Mouse (Mus musculus) liver, embryonic 14.5 days (tissue): ENCODE measurements around the gene Slc25a40. TPM values are rescaled to one million over a fixed set of nuclear protein-coding genes. Genes with fewer than 3 reads are reported as not detected.

Experiments used
- ATAC-seq: fragments of 200-750 bp; cut with Nextera tagmentation; 2 replicates; pipeline ENCODE4 v1.8.0; 2017; ENCODE audit warnings: moderate number of reproducible peaks, mild to moderate bottlenecking, moderate library complexity; ENCODE audit not compliant: insufficient read depth
- DNase-seq, 3 experiments: peaks; one replicate each; pipeline ENCODE4 v3.0.0-alpha.2; 2012 to 2013; ENCODE audit warnings: low read depth in 3 of 3, low spot score in 3 of 3
- H3K27ac ChIP-seq: fragments of 300-500 bp; sonication (generic); 2 replicates; pipeline ENCODE4 v1.5.1; 2014; ENCODE audit warnings: moderate library complexity, mild to moderate bottlenecking, control low read depth, inconsistent platforms
- H3K27me3 ChIP-seq: fragments of 300-500 bp; sonication (generic); 2 replicates; pipeline ENCODE4 v1.6.1; 2014; ENCODE audit warnings: mild to moderate bottlenecking, low read length, moderate library complexity; ENCODE audit not compliant: control insufficient read depth, insufficient read depth
- H3K36me3 ChIP-seq: fragments of 300-500 bp; sonication (generic); replicated peaks from 2 replicates; pipeline ENCODE4 v1.6.1; 2014; ENCODE audit warnings: low read depth; ENCODE audit not compliant: control insufficient read depth, insufficient read depth
- H3K4me1 ChIP-seq, 2 experiments: fragments of 200-500 bp in 1 of 2; fragments of 300-500 bp in 1 of 2; sonication (generic) in 1 of 2; replicated peaks; 2 replicates each; pipeline ENCODE4 v1.6.1; 2012 to 2014; ENCODE audit warnings: antibody characterized with exemption in 1 of 2, inconsistent platforms in 1 of 2, low read length in 1 of 2; ENCODE audit not compliant: control insufficient read depth in 2 of 2, insufficient read depth in 2 of 2
- H3K4me2 ChIP-seq: fragments of 300-500 bp; sonication (generic); 2 replicates; pipeline ENCODE4 v1.6.1; 2014; ENCODE audit warnings: low read depth, mild to moderate bottlenecking, control low read depth, moderate library complexity
- H3K4me3 ChIP-seq, 2 experiments: fragments of 200-500 bp in 1 of 2; fragments of 300-500 bp in 1 of 2; sonication (generic) in 1 of 2; 2 replicates each; pipeline ENCODE4 v1.5.1; 2012 to 2014; ENCODE audit warnings: low read depth in 2 of 2, low read length in 2 of 2, mild to moderate bottlenecking in 2 of 2, control low read depth in 1 of 2, inconsistent platforms in 1 of 2, moderate library complexity in 1 of 2; ENCODE audit not compliant: insufficient read depth in 1 of 2
- H3K9ac ChIP-seq: fragments of 300-500 bp; sonication (generic); replicated peaks from 2 replicates; pipeline ENCODE4 v1.6.1; 2014; ENCODE audit warnings: mild to moderate bottlenecking, control low read depth, moderate library complexity
- H3K9me3 ChIP-seq: fragments of 300-500 bp; sonication (generic); 2 replicates; pipeline ENCODE4 v1.6.1; 2016; ENCODE audit warnings: low read length, mixed read lengths; ENCODE audit not compliant: control insufficient read depth
- CTCF ChIP-seq: IDR thresholded peaks from 2 replicates; pipeline ENCODE4 v1.5.1; 2016; ENCODE audit warnings: antibody characterized with exemption, low read depth, control low read depth
- EP300 ChIP-seq: IDR thresholded peaks from 2 replicates; pipeline ENCODE4 v1.6.1; 2016; ENCODE audit warnings: antibody characterized with exemption, low read depth
- WGBS: fragments of 180-500 bp; shearing (Covaris S2); extraction: QIAGEN DNeasy Blood & Tissue Kit; methylation state at CpG from one replicate; pipeline ENCODE4 v1.1.7; 2014; ENCODE audit not compliant: insufficient replicate concordance; 5-methylcytosine and 5-hydroxymethylcytosine counted together
- polyA plus RNA-seq, 2 experiments: library from polyadenylated mRNA; depleted of rRNA in 1 of 2; stranded (reverse) in 1 of 2; unstranded in 1 of 2; fragments of >200 nt; fragmentation: Nextera tagmentation in 1 of 2; extraction: Ambion mirVana in 1 of 2; gene quantifications; 2 replicates each; pipeline versions ENCODE4 v1.2.1 to v1.2.3; 2012 to 2014

Slc25a40 gene
- polyA plus RNA-seq, 2 experiments: 3.4 to 3.7 TPM

DNA sequence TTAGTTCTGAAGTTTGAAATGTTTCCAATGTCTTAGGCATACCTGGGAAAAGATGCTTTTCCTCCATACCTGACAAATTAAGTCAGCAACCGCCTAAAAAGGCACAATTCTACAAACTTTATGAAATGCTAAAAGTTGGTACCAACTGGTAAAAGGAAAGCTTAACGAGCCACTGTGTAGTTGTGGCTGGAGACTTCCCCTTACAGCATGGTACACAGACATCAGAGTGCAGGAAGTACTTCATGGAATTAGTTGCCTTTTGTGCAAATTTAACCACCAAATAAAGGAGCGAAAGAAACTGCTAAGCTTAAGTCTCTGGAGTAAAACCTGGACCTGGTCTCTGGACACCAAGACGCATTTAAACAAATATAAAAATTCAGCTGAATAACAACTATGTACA, 69.1 kb downstream of the Slc25a40 start:
- no peaks in the 10 kb centered on the region for H3K4me1 ChIP-seq
- no peaks in the 10 kb centered on the region for H3K9me3 ChIP-seq
- H3K27me3 ChIP-seq: no peaks in the 10 kb centered on the region
- H3K4me2 ChIP-seq: no peak overlapping the region
- H3K36me3 ChIP-seq: no peaks in the 10 kb centered on the region
- no peak overlapping the region for H3K4me3 ChIP-seq
- DNase-seq (no peak), ATAC-seq (no peak)
- no peak for TF ChIP-seq CTCF
- no peak for TF ChIP-seq EP300
- no peak overlapping the region for H3K9ac ChIP-seq
- 53% methylated on average over 4 of the region's 4 CpGs for WGBS
- no peak overlapping the region for H3K27ac ChIP-seq

Other genes with a start within 250 kb of the Slc25a40 start
- 0.06 and 0.13 TPM in 2 replicates for gene Adam22, start 54.7 kb upstream of the Slc25a40 start, polyA plus RNA-seq (2012; rRNA removed)
- gene Adam22, start 54.7 kb upstream of the Slc25a40 start, polyA plus RNA-seq (2014; fragmentation: Nextera tagmentation; extraction: Ambion mirVana): 0.25 and 0.29 TPM in 2 replicates
- gene Dbf4, start 134 bp upstream of the Slc25a40 start, polyA plus RNA-seq (2012; rRNA removed): 13.6 and 24.8 TPM in 2 replicates
- 32.9 and 34.4 TPM in 2 replicates for gene Dbf4, start 134 bp upstream of the Slc25a40 start, polyA plus RNA-seq (2014; fragmentation: Nextera tagmentation; extraction: Ambion mirVana)
- gene Rundc3b, start 200.1 kb downstream of the Slc25a40 start, polyA plus RNA-seq (2012; rRNA removed): 0.06 and 0.10 TPM in 2 replicates
- gene Rundc3b, start 200.1 kb downstream of the Slc25a40 start, polyA plus RNA-seq (2014; fragmentation: Nextera tagmentation; extraction: Ambion mirVana): 0.06 and 0.13 TPM in 2 replicates
- gene Abcb1a, start 237.2 kb downstream of the Slc25a40 start, polyA plus RNA-seq (2012; rRNA removed): 0.60 and 0.74 TPM in 2 replicates
- 0.50 and 0.53 TPM in 2 replicates for gene Abcb1a, start 237.2 kb downstream of the Slc25a40 start, polyA plus RNA-seq (2014; fragmentation: Nextera tagmentation; extraction: Ambion mirVana)